Mouse (Mus musculus): ENCODE results near the gene Cdcp1. TPM values are rescaled to one million over a fixed set of nuclear protein-coding genes. Genes with fewer than 3 reads are reported as not detected.

The Cdcp1 gene
- polyA plus RNA-seq (2012; rRNA removed), result 0.18 and 0.25 TPM in 2 replicates

DNA sequence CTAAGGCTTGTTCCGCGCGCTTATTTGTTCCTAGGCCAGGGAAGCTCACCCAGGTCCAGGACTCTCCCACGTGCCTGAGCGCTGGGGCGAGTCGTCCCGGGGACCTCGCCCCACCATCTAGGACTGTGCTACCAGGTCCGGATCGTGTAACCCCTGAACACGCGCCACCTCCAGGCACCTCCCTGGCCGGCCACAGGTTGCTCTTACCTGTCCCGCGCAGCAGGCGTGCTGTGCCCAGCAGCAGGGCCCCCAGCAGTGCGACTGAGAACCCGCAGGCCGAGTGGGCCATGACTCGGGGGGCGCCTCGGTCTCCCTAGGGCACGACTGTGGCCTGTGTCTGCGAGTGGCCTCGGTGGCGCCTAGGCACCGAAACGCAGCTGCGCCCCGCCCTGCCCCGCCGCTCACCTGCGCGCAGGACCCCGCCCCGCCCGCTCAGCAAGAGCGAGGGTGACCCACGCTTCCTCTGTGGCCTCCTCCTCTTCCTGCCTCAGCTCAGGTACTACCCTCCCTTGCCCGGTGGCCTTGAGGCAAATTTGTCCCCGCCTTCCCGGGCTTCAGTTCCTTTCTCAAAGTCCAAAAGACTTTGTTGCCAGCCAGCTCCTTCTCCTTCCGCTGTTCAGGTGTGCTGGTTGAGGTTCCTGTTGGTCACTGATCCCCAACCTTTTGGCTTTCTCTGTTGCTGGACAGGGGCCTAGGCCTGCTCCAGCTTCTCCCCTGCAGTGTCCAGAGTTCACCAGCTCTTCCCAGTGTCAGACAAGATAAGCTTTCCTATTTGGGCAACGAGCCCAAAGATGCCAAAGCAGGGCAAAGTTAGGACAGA is at the start of gene Cdcp1:
Gene Cdcp1, minus strand, starts transcription at position 418 of the 820 bp plus-strand sequence.
- no peak for DNase-seq (ENCODE audit: extremely low spot score in 1 of 2, low spot score in 1 of 2)

DNA sequence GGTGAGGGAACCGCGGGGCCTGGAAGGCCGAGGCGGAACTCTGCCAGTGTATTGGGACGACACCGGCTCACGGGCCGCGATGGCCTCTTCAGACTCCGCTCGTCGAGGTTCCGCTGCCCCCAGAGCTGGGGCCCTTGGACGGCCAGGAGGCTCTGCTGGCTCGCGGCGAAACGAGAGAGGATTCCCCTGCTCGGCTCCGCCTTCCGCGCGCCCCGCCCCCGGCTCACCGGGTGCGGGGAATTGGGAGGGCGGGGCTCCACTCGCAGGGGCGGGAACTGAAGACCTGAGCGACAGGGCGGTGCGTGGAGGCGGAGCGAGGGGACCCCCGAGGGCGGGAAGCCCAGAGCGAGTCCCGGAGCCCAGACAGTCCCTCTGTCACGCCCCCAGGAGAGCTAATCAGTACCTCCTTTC is 44.8 kb upstream of the Cdcp1 start, which contains the start of gene Tmem158:
Gene Tmem158, minus strand, starts transcription at position 154 of the 411 bp plus-strand sequence.
- peak; percentile 41 to 85 for DNase-seq (ENCODE audit: extremely low spot score in 1 of 2, low spot score in 1 of 2)

DNA sequence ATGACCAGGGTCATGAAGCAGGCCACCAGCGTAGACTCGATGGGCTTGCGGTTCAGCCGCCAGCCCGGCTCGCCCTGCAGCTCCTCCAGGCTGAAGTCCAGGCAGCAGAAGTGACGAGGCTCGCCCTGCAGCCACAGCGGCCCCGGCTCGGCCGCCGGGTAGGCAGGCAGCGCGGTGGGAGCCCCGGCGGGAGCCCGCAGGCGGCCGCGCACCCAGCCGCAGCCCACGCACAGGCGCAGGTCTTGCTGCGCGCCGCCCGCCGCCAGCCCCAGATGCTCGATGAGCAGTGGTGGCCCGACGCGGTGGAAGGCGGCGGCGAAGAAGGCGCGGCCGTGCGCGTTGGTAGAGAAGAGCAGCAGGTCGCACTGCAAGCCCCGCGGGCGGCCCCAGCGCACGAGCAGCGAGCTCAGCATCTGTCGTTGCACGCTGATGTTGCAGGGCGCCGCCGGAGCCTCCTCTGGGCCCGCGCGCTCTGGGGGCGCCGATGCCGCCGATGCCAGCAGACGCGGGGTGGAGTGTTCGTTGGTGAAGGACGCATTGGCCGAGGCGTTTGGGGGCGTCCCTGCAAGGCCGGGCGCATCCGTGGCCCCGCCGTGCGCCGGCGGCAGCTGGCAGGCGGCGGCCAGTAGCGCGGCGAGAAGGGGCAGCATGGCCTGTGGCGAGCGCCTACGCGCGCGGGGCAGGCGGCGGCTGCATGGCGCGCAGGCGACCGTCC is 44.2 kb upstream of the Cdcp1 start:
- DNase-seq (ENCODE audit: extremely low spot score in 1 of 2, low spot score in 1 of 2), result peak in 1 of 2 experiments; percentile 52

DNA sequence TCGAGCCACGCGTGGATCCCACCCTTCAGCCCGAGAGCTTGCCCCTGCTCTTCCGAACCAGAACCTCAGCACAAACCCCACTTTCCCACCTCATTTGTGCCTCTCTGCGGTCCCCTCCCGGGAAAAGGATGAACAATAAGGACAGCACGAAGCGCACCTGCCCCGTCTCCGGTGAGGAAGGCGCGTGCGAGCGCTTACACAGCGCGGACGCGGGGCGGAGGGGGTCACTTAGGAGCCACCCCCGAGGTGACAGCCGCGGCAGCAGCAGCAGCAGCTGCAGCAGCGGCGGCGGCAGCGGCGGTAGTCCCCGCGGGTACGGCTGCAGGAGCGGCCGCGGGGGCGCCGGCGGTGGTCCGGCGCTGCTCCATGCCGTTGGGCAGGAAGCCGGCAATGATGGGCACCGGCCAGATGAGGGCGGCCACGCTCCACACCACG is 43.6 kb upstream of the Cdcp1 start:
- DNase-seq (ENCODE audit: extremely low spot score in 1 of 2, low spot score in 1 of 2), result peak; percentile 28 to 76

DNA sequence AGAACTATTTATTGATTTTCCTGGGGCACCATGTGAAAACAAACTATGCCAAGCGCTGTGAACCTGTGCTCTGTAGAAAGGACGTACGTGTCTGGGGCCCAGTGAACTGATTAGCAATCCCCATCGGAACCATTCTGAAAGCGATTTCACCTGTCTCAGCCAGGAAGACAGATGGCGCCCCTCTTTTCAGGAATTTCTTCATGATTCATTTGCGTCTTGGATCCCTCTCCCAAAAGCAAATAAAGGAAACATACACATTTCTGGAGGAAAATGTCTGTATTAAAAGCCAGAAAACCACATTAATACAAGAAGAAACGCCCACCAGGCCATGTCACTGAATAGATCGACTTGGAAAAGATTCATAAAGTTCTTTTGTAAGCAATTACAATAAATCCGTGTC is 43.0 kb upstream of the Cdcp1 start:
- peak in 1 of 2 experiments; percentile 58 for DNase-seq (ENCODE audit: extremely low spot score in 1 of 2, low spot score in 1 of 2)

DNA sequence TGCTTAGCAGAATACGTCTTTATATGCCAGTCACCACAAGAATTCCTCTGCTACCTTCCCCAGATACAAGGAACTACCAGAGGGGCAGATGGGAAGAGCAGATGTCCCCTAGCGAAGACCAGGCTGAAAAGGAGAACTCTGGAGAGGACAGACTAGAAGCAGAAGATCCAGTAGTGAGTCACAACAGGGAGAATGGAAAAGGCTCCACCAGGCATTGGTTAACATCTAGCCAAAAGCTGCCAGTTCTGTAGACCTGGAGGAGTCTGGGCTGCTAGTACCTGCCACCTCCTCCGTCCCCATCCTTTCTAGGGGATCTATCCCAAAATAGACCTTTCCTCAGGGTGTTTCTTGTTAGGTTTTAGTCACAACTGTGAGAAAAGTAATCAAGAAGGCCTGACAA is 39.9 kb upstream of the Cdcp1 start:
- DNase-seq (ENCODE audit: extremely low spot score in 1 of 2, low spot score in 1 of 2), result peak; percentile 24 to 41

DNA sequence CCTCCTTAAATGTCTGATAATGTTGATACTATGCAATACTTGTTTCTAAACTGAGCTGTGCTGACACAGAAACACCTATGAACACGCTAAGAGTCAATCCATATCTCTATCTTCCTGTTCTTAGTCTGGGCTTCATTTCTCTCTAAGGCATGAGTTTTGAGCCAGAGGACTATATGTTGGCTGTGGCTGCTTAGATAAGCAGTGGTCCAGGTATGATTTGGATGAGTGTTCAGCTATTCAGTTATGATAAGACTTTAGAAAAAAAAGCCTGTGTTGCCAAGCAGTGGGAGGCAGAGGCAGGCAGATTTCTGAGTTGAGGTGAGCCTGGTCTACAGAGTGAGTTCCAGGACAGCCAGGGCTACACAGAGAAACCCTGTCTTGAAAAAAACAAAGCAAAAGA is 32.2 kb upstream of the Cdcp1 start:
- no peak for DNase-seq (ENCODE audit: extremely low spot score in 1 of 2, low spot score in 1 of 2)

DNA sequence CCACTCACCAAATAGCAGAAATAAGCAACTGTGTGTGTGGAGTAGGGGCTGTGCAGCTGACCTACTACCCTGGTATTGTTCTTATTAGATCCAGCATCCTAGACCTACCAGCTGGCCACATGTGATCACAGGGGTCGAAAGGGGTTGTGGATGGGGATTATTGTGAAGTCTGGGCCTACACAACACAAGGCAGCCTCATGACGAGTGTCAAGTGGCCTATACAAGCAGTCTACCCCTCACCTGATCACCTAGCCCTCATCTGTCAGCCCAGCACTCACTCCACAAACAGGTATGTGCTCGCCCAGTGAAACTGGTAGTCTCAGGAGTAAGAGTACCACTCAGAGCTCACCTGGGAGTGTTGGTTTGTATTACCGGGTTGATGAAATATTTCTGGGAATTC is 29.3 kb upstream of the Cdcp1 start:
- no peak for DNase-seq (ENCODE audit: extremely low spot score in 1 of 2, low spot score in 1 of 2)

DNA sequence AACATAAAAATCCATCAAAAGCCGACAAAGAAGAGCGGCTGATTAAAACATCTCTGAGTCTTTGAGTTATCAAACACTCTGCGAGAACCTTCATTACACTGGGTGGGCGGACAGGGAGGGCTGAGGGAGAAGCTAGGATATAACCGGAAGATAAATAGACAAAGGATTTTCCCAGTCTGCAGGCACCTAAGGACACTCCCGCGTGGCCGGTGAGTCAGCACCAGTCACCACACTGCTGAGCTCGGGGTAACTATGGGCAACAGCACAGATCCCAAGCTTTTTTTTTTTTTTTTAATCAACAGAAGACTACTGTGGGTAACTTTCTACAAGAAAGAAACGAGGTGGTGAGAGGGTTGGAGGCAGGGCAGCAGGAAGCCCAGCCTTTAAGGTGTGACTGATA is 28.1 kb upstream of the Cdcp1 start:
- peak; percentile 36 to 70 for DNase-seq (ENCODE audit: extremely low spot score in 1 of 2, low spot score in 1 of 2)

DNA sequence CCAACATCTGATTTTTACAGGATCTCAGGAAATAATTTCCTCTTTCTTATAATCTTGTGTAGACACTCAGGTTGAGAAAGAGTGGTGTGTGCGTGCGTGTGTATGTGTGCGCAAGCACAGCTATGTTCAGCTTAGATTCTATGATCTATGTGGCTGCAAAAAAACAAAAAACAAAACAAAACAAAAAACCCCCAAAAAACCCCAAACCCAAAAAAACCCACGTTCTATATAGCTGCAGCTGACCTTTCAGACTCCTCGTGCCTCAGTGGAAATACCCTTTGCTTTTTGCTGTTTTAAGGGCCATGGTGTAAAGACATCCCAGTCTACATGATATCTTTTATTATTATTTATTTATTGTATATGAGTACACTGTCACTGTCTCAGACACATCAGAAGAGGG is 25.4 kb upstream of the Cdcp1 start:
- DNase-seq (ENCODE audit: extremely low spot score in 1 of 2, low spot score in 1 of 2), result no peak

DNA sequence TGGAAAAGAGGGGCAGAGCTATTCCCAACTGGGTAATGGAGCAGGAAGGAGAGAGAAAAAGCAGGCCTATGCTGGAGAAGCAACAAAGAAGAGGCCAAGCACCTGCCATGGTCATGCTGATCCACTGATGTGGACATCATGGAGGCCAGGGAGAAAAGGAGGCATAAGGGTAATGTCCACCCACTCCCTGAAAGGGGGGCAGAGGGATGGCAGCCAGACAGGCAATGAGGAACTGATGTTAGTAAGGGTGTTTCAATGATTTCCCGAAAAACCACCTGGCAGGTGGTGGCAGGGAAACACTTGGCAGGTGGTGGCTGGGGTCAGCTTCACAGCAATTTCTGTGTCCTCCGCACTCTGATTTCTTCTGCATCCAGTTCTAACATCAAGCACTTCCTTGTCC is 24.9 kb upstream of the Cdcp1 start:
- no peak for DNase-seq (ENCODE audit: extremely low spot score in 1 of 2, low spot score in 1 of 2)

DNA sequence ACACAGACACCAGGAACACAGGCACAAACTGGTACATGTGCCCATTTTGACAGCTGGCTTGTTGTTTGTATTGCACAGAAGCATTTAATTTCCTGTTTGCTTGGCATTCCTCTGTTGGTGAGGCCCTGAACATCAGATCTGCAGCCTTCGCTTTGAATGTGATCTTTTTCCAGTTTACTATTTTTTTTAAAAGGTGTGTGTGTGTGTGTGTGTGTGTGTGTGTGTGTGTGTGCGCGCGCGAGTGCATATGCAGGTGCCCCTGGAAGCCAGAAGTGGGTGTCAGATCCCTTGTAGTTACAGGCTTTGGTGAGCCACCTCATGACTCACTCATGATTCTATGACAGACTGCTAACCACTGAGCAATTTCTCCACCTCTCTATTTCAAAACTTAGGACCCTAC is 24.4 kb upstream of the Cdcp1 start:
- DNase-seq (ENCODE audit: extremely low spot score in 1 of 2, low spot score in 1 of 2), result no peak

DNA sequence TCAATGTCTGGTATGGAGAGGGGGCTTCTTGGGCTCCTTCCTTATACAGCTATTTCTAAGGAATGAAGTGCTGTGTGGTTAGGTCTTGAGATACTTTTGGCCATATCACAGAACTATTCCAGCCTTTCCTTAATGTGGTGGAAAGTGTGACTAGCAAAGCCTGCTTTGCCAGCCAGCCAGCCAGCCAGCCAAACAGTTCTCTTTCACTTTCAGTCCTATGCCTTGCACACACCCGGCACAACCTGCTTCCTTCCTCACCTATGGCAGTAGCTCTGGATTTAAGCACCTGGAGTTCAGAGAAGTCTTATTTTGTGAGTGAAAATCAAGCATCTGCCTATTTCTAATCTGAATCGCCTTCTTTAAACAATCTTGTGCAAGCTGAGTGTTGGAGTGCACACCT is 23.8 kb upstream of the Cdcp1 start:
- no peak for DNase-seq (ENCODE audit: extremely low spot score in 1 of 2, low spot score in 1 of 2)

DNA sequence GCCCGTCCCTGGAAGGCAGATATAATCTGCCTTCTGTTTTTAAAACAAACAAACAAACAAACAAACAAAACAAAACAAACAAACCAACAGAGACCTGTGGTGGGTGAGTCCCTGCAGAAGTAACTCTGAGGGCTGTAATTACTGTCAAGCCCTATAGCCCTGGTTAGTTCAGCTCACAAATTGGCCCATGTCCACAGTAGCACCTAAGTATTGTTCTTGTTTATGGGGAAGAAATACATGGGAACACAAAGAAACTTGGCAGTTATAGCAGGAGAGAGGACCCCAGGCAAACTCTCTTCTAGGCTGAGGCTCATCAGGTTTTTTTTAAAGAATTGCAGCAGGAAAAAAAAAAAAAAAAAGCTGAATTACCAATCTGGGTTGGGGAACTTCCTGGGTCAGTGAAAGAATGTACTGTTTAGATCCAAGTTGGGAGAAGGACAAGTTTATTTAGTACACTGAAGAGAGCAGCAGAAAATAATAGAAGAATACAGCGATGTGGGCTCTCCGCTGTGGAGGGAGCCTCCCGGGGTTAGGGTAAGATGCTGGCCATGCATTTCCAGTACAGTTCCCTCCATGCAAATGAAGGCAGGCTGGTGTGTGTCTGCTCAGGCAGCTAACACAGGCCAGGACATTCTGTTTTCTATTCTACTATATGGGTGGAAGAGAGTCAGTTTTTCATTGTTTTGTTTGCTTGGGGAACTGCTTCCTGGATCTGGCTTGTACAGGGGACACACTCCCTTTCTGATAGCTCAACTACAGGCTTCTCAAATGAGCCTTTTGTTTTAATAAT is 22.6 kb upstream of the Cdcp1 start:
- DNase-seq (ENCODE audit: extremely low spot score in 1 of 2, low spot score in 1 of 2), result no peak

DNA sequence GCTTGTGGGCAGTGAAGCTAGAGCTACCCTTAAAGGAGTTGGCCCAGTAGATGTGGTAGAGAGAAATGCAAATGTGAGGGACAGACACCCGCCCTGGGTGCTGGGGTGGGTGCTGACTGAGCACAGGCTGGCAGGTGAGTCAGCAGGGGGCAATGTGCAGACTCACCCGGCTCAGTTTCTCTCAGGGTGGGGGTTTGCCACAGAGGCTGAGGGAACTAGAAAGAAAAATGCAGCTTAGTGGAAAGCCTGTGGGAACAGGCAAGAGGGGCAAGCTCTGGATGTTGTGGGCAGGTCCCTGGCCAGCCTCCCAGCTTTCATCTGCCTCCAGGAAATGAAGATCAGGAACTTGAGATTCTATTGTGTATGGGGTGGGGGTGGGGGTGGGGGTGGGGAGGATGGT is 21.9 kb upstream of the Cdcp1 start:
- peak in 1 of 2 experiments; percentile 38 for DNase-seq (ENCODE audit: extremely low spot score in 1 of 2, low spot score in 1 of 2)

DNA sequence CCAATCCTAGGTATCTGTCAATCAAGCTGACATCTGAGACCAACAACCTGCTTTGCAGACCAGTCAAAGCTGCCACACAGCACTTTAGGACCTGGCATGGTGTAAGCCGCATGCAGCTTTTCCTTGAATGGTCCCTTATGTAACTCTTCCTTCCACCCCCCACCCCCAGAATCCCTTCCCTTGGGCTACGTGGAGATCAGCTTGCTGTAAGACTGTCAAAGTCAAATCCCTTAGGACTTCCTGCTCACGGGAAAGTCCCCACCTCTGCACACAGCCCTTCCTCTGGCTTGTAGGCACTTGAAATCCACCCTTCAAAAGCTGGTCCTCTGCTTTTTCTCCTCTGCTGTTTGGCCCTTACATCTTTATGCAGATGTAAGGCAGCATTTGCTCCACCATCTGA is 19.8 kb upstream of the Cdcp1 start:
- DNase-seq (ENCODE audit: extremely low spot score in 1 of 2, low spot score in 1 of 2), result no peak

DNA sequence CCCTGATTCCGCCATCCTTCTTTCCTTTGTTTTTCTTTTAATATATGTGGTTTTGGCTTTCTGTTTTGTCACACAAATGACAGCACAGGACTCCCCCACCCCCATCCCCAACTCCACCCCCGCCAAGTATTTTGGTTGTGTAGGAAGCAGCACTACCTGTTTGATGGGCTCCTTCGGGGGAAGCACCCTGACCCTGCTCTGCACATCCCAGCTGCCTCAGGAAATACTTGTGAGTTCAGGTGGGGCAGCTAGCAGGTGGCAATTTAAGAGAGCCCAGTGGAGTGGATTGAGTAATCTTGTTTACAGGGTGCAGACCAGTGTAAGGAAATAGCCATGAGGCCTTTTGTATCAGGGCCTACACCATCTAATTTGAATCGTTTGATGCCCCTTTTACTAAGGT is 14.0 kb upstream of the Cdcp1 start:
- DNase-seq (ENCODE audit: extremely low spot score in 1 of 2, low spot score in 1 of 2), result no peak

DNA sequence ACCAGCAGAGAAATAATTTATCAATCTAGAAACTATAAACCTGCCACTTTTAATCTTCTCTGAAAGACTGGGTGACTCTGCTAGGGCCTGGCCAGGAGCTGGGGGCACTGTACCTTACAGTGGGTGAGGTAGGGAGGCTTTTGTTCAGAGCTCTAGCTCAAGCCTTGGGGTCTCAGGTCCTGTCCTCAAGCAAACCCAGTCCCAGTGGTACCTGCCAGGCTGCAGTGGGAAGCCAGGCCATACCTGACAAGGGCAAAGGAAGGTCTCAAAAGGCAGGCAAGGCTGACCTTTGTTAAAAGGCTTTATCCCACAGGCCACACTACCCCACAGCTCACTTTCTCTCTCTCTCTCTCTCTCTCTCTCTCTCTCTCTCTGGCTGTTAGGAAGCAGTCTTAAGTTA is 12.8 kb upstream of the Cdcp1 start:
- DNase-seq (ENCODE audit: extremely low spot score in 1 of 2, low spot score in 1 of 2), result no peak

DNA sequence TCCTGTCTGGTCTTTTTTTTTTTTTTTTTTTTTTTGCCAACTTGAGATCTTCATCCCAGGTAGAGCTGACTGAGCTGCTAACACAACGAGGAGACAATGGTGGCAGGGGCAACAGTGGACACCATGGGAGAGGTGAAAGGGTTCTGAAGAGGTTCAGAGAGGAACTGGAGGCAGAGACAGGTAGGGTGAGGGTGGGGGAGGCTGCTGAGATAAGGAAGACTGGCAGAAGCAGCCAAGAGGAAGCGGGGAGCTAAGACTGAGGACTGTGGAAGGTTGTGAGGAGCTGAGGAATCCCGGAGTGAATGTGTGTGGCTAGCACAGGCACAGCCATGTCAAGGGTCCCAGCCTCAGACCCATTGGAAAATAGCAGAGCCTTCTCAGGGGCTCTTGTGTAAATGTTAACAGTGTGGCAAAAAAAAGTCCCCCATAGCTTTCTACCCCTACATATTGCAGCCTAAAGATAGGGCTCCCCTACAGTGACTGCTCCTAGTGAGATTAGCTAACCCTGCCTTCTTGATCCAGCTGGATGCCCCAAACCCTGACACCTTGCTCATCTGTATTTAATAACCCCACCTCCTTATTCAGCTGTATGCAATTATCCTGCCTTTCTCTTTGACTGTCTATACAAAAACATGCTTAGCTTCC is 11.4 kb upstream of the Cdcp1 start:
- DNase-seq (ENCODE audit: extremely low spot score in 1 of 2, low spot score in 1 of 2), result no peak

DNA sequence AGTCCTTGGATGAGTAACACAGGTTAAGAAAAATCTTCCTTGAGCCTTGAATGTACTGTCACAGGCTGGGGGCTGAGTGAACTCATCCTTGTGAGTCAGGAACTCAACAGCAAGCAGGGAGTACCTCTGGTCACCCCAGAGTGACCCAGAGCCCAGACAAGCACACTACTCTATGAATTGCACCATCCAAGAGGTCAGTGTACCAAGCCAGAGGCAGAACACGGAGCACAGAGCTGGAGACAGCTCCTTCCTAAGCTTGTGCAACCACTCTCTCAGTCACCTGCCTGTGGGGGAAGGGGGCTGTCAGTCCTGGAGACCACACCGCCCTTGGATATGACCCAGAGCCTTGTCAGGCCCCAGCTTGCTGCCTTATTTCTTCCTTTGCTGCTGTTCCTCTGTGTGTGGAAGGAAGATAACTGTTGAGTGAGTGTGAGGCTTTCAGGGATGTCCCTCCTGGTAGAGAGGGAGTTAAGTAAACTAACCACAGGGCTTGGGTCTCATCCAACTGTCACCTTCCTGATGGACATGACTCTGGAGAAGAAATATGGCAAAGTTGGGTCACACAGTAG is 9.1 kb upstream of the Cdcp1 start:
- DNase-seq (ENCODE audit: extremely low spot score in 1 of 2, low spot score in 1 of 2), result no peak
